Mouse (Mus musculus) heart, postnatal 10 days (tissue): ENCODE data around the gene Edrf1. TPM values are rescaled to one million over a fixed set of nuclear protein-coding genes. Genes with fewer than 3 reads are reported as not detected.

Experiments
- DNase-seq, 2 experiments: peaks; one replicate each; pipeline ENCODE4 v3.0.0; 2021
- intact Hi-C: fragments of 180-260 bp; cut with DNase I; formaldehyde crosslinking; loops from one replicate; pipeline ENCODE4 v1.15.1; 2025
- total RNA-seq, 2 experiments: library from RNA; stranded (reverse); gene quantifications; 2 replicates each; pipeline ENCODE4 v1.2.3; 2021

Edrf1 gene
- total RNA-seq = 10 to 100 TPM in 1 of 2 experiments, 1 to 10 TPM in 1; 9.3 to 10.3 TPM

GRCm38 (mm10) chr7:133637361-133638305 is at the start of gene Edrf1:
TSS of gene Edrf1 (plus strand) at chr7:133637543.
- DNase-seq = peak; percentile 98 to 99
- intact Hi-C loops = loop anchor here (2.0 to 5.0 kb wide), 2 partner anchors 515 to 605 kb away; partner anchors contain the start of genes Ctbp2 and Fgfr2

- no peak for DNase-seq
- intact Hi-C loops = no loop called here
These were observed 45.6 kb upstream of the Edrf1 start for GRCm38 (mm10) chr7:133591750-133592149.

GRCm38 (mm10) chr7:133600558-133600957 is 36.8 kb upstream of the Edrf1 start:
- no peak for DNase-seq
- intact Hi-C loops = no loop called here

- intact Hi-C loops = no loop called here
- DNase-seq = no peak
These were observed 35.3 kb upstream of the Edrf1 start, which contains the start of gene Tex36 for GRCm38 (mm10) chr7:133602058-133602457. TSS of gene Tex36 (minus strand) at chr7:133602158.

GRCm38 (mm10) chr7:133603156-133603555 is 34.2 kb upstream of the Edrf1 start:
- no peak for DNase-seq
- intact Hi-C loops = no loop called here

GRCm38 (mm10) chr7:133604427-133605081 is 32.8 kb upstream of the Edrf1 start:
- intact Hi-C loops = no loop called here
- DNase-seq = no peak

- no peak for DNase-seq
- intact Hi-C loops = no loop called here
These were observed 30.0 kb upstream of the Edrf1 start for GRCm38 (mm10) chr7:133607331-133607730.

- intact Hi-C loops = no loop called here
- DNase-seq = no peak
These were observed 29.3 kb upstream of the Edrf1 start for GRCm38 (mm10) chr7:133607883-133608575.

DNA sequence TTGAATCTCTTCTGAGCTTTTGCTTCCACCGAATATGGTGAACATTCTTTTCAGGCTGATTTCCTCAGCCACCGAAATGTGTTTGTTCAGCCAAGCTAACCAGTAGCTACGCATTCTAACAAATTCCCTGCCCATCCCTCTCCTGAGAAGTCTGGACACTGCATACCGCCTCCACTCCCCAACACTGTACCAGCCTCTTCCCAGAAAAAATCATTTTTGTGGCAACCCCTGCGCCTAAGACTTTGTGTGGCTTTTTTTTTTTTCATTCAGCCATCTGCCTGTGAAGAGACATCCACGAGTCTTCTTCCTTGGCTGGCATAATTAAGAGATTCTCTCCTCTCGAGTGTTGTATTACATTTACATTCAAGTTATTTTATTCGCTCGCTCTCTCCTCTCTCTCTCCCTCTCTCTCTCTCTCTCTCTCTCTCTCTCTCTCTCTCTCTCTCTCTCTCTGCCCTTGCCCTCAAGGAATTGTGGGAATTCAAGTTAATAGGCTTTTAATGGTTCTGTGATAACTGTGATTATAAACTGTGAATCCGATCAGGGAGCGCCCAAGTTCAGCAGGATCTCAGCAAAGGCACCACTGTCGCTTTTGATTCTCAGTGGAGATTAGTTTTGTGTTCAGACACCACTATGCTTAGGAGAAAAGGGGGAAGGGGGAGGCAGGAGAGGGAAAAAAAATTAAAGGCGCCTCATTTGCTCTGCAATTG is 28.6 kb upstream of the Edrf1 start:
- no peak for DNase-seq
- intact Hi-C loops = no loop called here

- peak; percentile 9 to 11 for DNase-seq
- intact Hi-C loops = no loop called here
These were observed 27.8 kb upstream of the Edrf1 start for GRCm38 (mm10) chr7:133609585-133609984.

GRCm38 (mm10) chr7:133612981-133613380 is 24.4 kb upstream of the Edrf1 start:
- DNase-seq = no peak
- intact Hi-C loops = no loop called here

- DNase-seq = peak in 1 of 2 experiments; percentile 8
- intact Hi-C loops = no loop called here
These were observed 16.6 kb upstream of the Edrf1 start for GRCm38 (mm10) chr7:133620721-133621120.

GRCm38 (mm10) chr7:133623226-133623625 is 14.1 kb upstream of the Edrf1 start:
- DNase-seq = no peak
- intact Hi-C loops = no loop called here

DNA sequence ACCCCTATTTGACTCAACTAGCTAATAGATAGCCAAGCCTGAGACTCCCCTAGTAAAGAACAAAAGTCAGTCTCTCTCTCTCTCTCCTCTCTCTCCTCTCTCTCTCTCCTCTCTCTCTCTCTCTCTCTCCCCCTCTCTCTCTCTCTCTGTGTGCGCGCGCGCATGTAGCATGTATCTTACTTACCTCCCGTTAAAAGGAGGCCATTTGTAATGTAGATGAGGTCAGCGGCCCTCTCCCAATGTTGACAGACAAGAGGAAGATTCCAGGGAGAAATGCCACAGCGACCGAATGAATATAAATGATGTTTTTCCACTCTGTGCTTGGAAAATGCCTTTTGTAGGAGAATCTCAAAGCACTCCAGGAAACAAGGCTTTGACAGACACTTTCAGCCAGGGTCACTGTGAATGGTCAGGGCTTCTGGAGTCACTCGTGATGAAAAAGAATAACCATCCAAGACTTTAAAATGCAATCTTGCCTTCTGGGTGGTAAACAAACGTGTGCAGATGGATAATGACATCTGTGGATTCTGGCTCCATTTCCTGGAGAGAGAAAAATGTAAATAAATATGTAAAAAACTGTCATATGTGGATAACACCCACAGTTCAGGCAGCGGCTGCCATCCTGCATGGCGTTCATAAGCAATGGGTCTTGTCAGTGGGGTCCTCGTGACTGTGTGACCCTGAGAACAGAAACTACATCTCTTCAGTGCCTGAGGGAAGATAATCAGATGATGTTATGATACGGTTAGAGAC is 10.0 kb upstream of the Edrf1 start:
- intact Hi-C loops = no loop called here
- DNase-seq = no peak

GRCm38 (mm10) chr7:133630821-133631220 is 6.5 kb upstream of the Edrf1 start:
- intact Hi-C loops = no loop called here
- no peak for DNase-seq

DNA sequence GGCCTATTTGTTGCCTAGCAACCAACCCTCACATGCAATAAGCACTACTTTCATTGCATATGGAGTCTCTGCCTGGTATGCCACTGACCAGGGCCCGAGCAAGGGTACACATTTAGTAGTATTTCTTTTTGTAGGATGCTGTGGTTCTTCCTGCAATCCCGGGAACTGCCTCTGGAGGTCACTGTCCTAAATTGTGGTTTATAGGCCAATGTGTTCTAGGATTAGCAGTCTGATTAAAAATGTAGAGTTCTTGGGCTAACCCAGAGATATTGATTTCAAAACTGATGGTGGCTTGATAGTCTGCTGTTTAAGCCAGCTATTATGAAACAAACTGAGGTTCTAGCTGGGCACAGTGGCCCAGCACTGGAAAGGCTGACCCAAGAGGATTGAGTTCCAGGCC is 4.9 kb upstream of the Edrf1 start:
- intact Hi-C loops = no loop called here
- peak; percentile 41 to 75 for DNase-seq

DNA sequence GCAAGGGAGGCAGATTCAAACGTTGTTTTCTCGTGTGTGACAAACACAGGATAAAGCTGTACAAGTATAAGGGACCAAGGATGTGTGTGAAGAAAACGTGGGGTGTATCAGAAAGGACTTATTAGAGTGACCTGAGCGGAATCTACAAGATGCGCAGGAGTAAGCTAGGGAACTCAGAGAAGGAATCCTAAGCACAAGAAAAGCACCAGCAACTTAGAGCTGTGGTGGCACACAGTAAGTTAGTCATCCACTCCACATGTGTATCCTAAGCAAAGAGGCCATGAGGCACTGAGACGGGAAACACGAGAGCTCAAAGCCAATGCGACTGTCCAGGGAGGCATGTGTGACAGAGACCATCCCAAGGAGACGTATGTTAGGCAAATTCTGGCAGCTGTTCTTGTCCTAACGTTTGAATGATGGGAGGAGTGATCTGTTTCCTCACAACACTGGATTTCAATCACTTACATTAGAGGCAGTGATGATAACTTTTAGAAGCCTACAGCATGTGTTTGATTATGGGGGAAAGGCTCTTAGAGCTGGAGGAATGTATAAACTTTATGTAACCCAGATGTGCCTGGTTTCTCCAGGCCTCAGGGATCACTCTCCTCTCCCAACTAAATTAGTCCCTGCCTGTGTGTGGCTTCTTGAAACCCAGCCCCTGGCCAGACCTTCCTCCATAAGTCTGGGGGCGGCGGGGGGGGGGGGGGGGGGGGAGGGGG is 2.3 kb upstream of the Edrf1 start:
- DNase-seq = no peak
- intact Hi-C loops = loop anchor here (5.0 kb wide), 1 partner anchor 513 kb away; the partner anchor contains the start of genes Ctbp2 and Fgfr2

- intact Hi-C loops = loop anchor here (2.0 to 5.0 kb wide), 2 partner anchors 515 to 604 kb away; partner anchors contain the start of genes Ctbp2 and Fgfr2
- DNase-seq = peak; percentile 93 to 94
These were observed 498 bp upstream of the Edrf1 start for GRCm38 (mm10) chr7:133636738-133637352.
